ENCODE assay signal across 8 mouse cellular contexts in the genomic region with DNA sequence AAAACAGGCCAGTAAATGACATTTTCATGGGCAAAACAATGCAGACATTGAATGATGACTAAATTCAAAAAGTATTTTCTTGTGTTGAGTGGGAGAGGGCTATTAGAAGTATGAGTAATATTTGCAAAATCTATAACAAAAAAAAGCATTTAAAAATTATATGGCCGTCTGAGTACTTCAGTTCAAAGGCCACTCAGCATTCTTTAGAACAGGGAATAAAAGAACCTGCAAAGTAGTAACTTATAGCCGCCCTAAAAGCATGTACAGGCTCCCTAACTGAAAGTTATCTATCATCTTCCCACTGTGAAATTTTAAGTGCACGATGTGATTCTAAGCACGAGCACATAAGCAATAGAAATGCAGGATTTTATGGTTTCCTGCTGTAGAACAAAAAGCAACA. TPM values are rescaled to one million over a fixed set of nuclear protein-coding genes. Genes with fewer than 3 reads are reported as not detected.
DNase-seq lines count a peak whose midpoint lies in the region; ATAC-seq and TF ChIP-seq lines count a peak whose summit lies in the region.
"Had no signal": no experiment of that assay in that cellular context is flagged by ENCODE, and none has a peak within 500 bp of the region (broad histone marks: within the 10 kb centered on the region; RNA-seq: fewer than 3 reads in every experiment).

No protein-coding gene starts in this region.

- no peak overlapping the region for H3K9ac ChIP-seq in liver, embryonic 12.5 days
- no peak overlapping the region for H3K9ac ChIP-seq in liver, postnatal 0 days (replicated peaks)
- H3K9ac ChIP-seq in forebrain, embryonic 12.5 days, result no peak overlapping the region
- H3K9ac ChIP-seq in intestine, embryonic 15.5 days, result no peak overlapping the region
- H3K9ac ChIP-seq in neural tube, embryonic 13.5 days, result no peak overlapping the region; the same call in 1 of the 2 replicates

- H3K4me1 ChIP-seq in liver, embryonic 12.5 days, result peaks cover 10% of the 10 kb centered on the region; the same call in 1 of the 2 replicates
- peaks cover 4% of the 10 kb centered on the region for H3K4me1 ChIP-seq in liver, postnatal 0 days (ENCODE audit: insufficient read depth)
- H3K4me1 ChIP-seq in forebrain, embryonic 12.5 days, result peaks cover 10% of the 10 kb centered on the region
- no peaks in the 10 kb centered on the region for H3K4me1 ChIP-seq in intestine, embryonic 15.5 days (replicated peaks)
- peaks cover 23% of the 10 kb centered on the region for H3K4me1 ChIP-seq in neural tube, embryonic 13.5 days (replicated peaks)

- TF ChIP-seq CTCF in liver, postnatal 0 days (IDR thresholded peaks at IDR 0.05; ENCODE audit: low read depth), result no peak

- no peak for TF ChIP-seq EP300 in liver, postnatal 0 days (IDR thresholded peaks at IDR 0.05; ENCODE audit: low read depth)

- no peaks in the 10 kb centered on the region for H3K9me3 ChIP-seq in liver, embryonic 12.5 days (replicated peaks)
- no peaks in the 10 kb centered on the region for H3K9me3 ChIP-seq in liver, postnatal 0 days (ENCODE audit: low read length)
- no peaks in the 10 kb centered on the region for H3K9me3 ChIP-seq in forebrain, embryonic 12.5 days
- H3K9me3 ChIP-seq in intestine, embryonic 15.5 days, result no peaks in the 10 kb centered on the region
- H3K9me3 ChIP-seq in neural tube, embryonic 13.5 days, result no peaks in the 10 kb centered on the region

- no peak for ATAC-seq in liver, embryonic 12.5 days
- no peak for ATAC-seq in liver, postnatal 0 days
- ATAC-seq in forebrain, embryonic 12.5 days (ENCODE audit: low FRiP score), result no peak
- no peak for ATAC-seq in intestine, embryonic 15.5 days
- no peak for ATAC-seq in neural tube, embryonic 13.5 days (ENCODE audit: low read depth)

- H3K27ac ChIP-seq in liver, embryonic 12.5 days, result no peak overlapping the region
- no peak overlapping the region for H3K27ac ChIP-seq in liver, postnatal 0 days (ENCODE audit: low read depth)
- H3K27ac ChIP-seq in forebrain, embryonic 12.5 days, result no peak overlapping the region
- H3K27ac ChIP-seq in intestine, embryonic 15.5 days, result no peak overlapping the region
- peak overlapping the region; percentile 98 for H3K27ac ChIP-seq in neural tube, embryonic 13.5 days (replicated peaks)

- peaks cover 22% of the 10 kb centered on the region for H3K27me3 ChIP-seq in liver, embryonic 12.5 days (replicated peaks)
- H3K27me3 ChIP-seq in liver, postnatal 0 days (ENCODE audit: insufficient read depth, low read length), result no peaks in the 10 kb centered on the region
- no peaks in the 10 kb centered on the region for H3K27me3 ChIP-seq in forebrain, embryonic 12.5 days
- no peaks in the 10 kb centered on the region for H3K27me3 ChIP-seq in intestine, embryonic 15.5 days (replicated peaks)
- H3K27me3 ChIP-seq in neural tube, embryonic 13.5 days, result no peaks in the 10 kb centered on the region

- H3K4me3 ChIP-seq in liver, embryonic 12.5 days, result no peak overlapping the region
- no peak overlapping the region for H3K4me3 ChIP-seq in liver, postnatal 0 days (ENCODE audit: low read depth, low read length)
- no peak overlapping the region for H3K4me3 ChIP-seq in forebrain, embryonic 12.5 days (replicated peaks)
- H3K4me3 ChIP-seq in intestine, embryonic 15.5 days (replicated peaks), result peak overlapping the region; percentile 84
- peak overlapping the region; percentile 88; the same call in 1 of the 2 replicates for H3K4me3 ChIP-seq in neural tube, embryonic 13.5 days

- peak overlapping the region; percentile 91 for H3K4me2 ChIP-seq in liver, embryonic 12.5 days
- no peak overlapping the region for H3K4me2 ChIP-seq in liver, postnatal 0 days (ENCODE audit: low read depth, low read length)
- peak overlapping the region; percentile 92 for H3K4me2 ChIP-seq in forebrain, embryonic 12.5 days
- H3K4me2 ChIP-seq in intestine, embryonic 15.5 days (replicated peaks), result peak overlapping the region; percentile 80; the same call in 1 of the 2 replicates
- peak overlapping the region; percentile 68 for H3K4me2 ChIP-seq in neural tube, embryonic 13.5 days

- H3K36me3 ChIP-seq in liver, embryonic 12.5 days, result no peaks in the 10 kb centered on the region
- no peaks in the 10 kb centered on the region for H3K36me3 ChIP-seq in liver, postnatal 0 days (replicated peaks; ENCODE audit: insufficient read depth, low read length)
- no peaks in the 10 kb centered on the region for H3K36me3 ChIP-seq in forebrain, embryonic 12.5 days (replicated peaks)
- H3K36me3 ChIP-seq in intestine, embryonic 15.5 days, result no peaks in the 10 kb centered on the region
- H3K36me3 ChIP-seq in neural tube, embryonic 13.5 days, result no peaks in the 10 kb centered on the region

- no peak for DNase-seq in liver, postnatal 0 days
- DNase-seq in frontal cortex, postnatal 25 days (ENCODE audit: low spot score in 2 of 2), result no peak
- DNase-seq in gastrocnemius, postnatal 10 days, result no peak

- 53% methylated on average over 4 of the region's 4 CpGs for WGBS in liver, embryonic 12.5 days (ENCODE audit: insufficient replicate concordance)
- 57% methylated on average over 4 of the region's 4 CpGs for WGBS in liver, postnatal 0 days (ENCODE audit: insufficient replicate concordance)
- 71% methylated on average over 4 of the region's 4 CpGs for WGBS in forebrain, embryonic 12.5 days
- 50% methylated on average over 4 of the region's 4 CpGs for WGBS in intestine, embryonic 15.5 days
- 56% methylated on average over 4 of the region's 4 CpGs for WGBS in neural tube, embryonic 13.5 days

RNA-seq across cellular contexts. Expression of gene Camk2d, which starts 0.6 kb away (rescaled TPM):
- polyA plus RNA-seq in liver, embryonic 12.5 days (2016; fragmentation: Nextera tagmentation; extraction: Ambion mirVana), result 6.3 and 7.1 TPM in 2 replicates
- polyA plus RNA-seq in liver, postnatal 0 days (2015; fragmentation: Nextera tagmentation; extraction: Ambion mirVana), result 6.9 and 7.4 TPM in 2 replicates
- 19.7 and 24.0 TPM in 2 replicates for polyA plus RNA-seq in forebrain, embryonic 12.5 days (2016; fragmentation: Nextera tagmentation; extraction: Ambion mirVana)
- 37.8 and 39.9 TPM in 2 replicates for polyA plus RNA-seq in intestine, embryonic 15.5 days (2015; fragmentation: Nextera tagmentation; extraction: Ambion mirVana)
- 60.4 and 66.7 TPM in 2 replicates for polyA plus RNA-seq in neural tube, embryonic 13.5 days (2015; fragmentation: Nextera tagmentation; extraction: Ambion mirVana)
- 100 to 1,000 TPM; 108 to 111 TPM for total RNA-seq in gastrocnemius, postnatal 10 days (2021)
- polyA plus RNA-seq: erythroblast, embryonic 14.5 days had no signal

Comparison
In these comparisons a context has a peak if more than half of its experiments do, and no peak if none do; other contexts are left out.
1. H3K4me3 ChIP-seq: peak in intestine, embryonic 15.5 days (single experiment) and neural tube, embryonic 13.5 days (single experiment); none in liver, embryonic 12.5 days (single experiment), liver, postnatal 0 days (single experiment) and forebrain, embryonic 12.5 days (single experiment).